In genomic region chr8:48865485-48865884, GRCm38 (mm10) we compare ENCODE assay signal across 23 mouse cellular contexts. TPM values are rescaled to one million over a fixed set of nuclear protein-coding genes. Genes with fewer than 3 reads are reported as not detected.
DNase-seq lines count a peak whose midpoint lies in the region; ATAC-seq and TF ChIP-seq lines count a peak whose summit lies in the region.
"Had no signal": no experiment of that assay in that cellular context is flagged by ENCODE, and none has a peak within 500 bp of the region (broad histone marks: within the 10 kb centered on the region; RNA-seq: fewer than 3 reads in every experiment).

No protein-coding gene starts in this region.

- DNase-seq in kidney, adult 2 months, result peak; percentile 67
- DNase-seq in kidney, adult 18-20 months, result no peak
- DNase-seq in intestine, embryonic 14.5 days (ENCODE audit: low spot score), result no peak
- no peak for DNase-seq in liver, embryonic 13.5 days
- no peak for DNase-seq in lung, postnatal 10 days
- DNase-seq in lung, postnatal 36 days, result no peak
- DNase-seq: adrenal gland, postnatal 10 days; cerebellum, adult 9-11 months; heart, postnatal 14 days; lung, adult 18-20 months; right cerebral cortex, postnatal 14 days; thymus, postnatal 14 days had no signal

- H3K4me1 ChIP-seq in kidney, adult 2 months (ENCODE audit: control insufficient read depth, insufficient read depth, low read length), result no peaks in the 10 kb centered on the region
- H3K4me1 ChIP-seq in intestine, embryonic 14.5 days (replicated peaks; ENCODE audit: control insufficient read depth, insufficient read depth, low read length), result no peaks in the 10 kb centered on the region
- no peaks in the 10 kb centered on the region for H3K4me1 ChIP-seq in liver, embryonic 13.5 days (replicated peaks)
- no peaks in the 10 kb centered on the region for H3K4me1 ChIP-seq in stomach, embryonic 15.5 days
- H3K4me1 ChIP-seq: embryonic facial prominence, embryonic 12.5 days; heart, embryonic 12.5 days; hindbrain, embryonic 13.5 days; midbrain, embryonic 15.5 days; neural tube, embryonic 15.5 days had no signal

- no peaks in the 10 kb centered on the region for H3K9me3 ChIP-seq in intestine, embryonic 14.5 days (ENCODE audit: control insufficient read depth, low read length)
- H3K9me3 ChIP-seq in liver, embryonic 13.5 days (replicated peaks), result no peaks in the 10 kb centered on the region
- no peaks in the 10 kb centered on the region for H3K9me3 ChIP-seq in stomach, embryonic 15.5 days
- H3K9me3 ChIP-seq: embryonic facial prominence, embryonic 12.5 days; heart, embryonic 12.5 days; hindbrain, embryonic 13.5 days; midbrain, embryonic 15.5 days; neural tube, embryonic 15.5 days had no signal

- no peak for TF ChIP-seq POLR2A in kidney, adult 2 months (IDR thresholded peaks at IDR 0.05; ENCODE audit: low read depth, low read length)

- TF ChIP-seq CTCF in kidney, adult 2 months (conservative IDR thresholded peaks at IDR 0.05; ENCODE audit: insufficient read depth, insufficient read length, low read depth, low read length), result no peak

- no peak overlapping the region for H3K4me2 ChIP-seq in intestine, embryonic 14.5 days (ENCODE audit: low read length)
- H3K4me2 ChIP-seq in liver, embryonic 13.5 days, result no peak overlapping the region
- no peak overlapping the region for H3K4me2 ChIP-seq in stomach, embryonic 15.5 days
- H3K4me2 ChIP-seq: embryonic facial prominence, embryonic 12.5 days; heart, embryonic 12.5 days; hindbrain, embryonic 13.5 days; midbrain, embryonic 15.5 days; neural tube, embryonic 15.5 days had no signal

- H3K4me3 ChIP-seq in kidney, adult 2 months (ENCODE audit: insufficient read depth, low read depth, low read length), result no peak overlapping the region
- no peak overlapping the region for H3K4me3 ChIP-seq in intestine, embryonic 14.5 days (ENCODE audit: low read depth, low read length)
- H3K4me3 ChIP-seq in liver, embryonic 13.5 days (replicated peaks), result no peak overlapping the region
- H3K4me3 ChIP-seq in stomach, embryonic 15.5 days (replicated peaks), result no peak overlapping the region
- H3K4me3 ChIP-seq: embryonic facial prominence, embryonic 12.5 days; erythroblast, embryonic 14.5 days; heart, embryonic 12.5 days; hindbrain, embryonic 13.5 days; midbrain, embryonic 15.5 days; neural tube, embryonic 15.5 days had no signal

- no peaks in the 10 kb centered on the region for H3K27me3 ChIP-seq in kidney, adult 2 months (replicated peaks; ENCODE audit: control insufficient read depth, insufficient read depth, low read length)
- no peaks in the 10 kb centered on the region for H3K27me3 ChIP-seq in intestine, embryonic 14.5 days (replicated peaks; ENCODE audit: control insufficient read depth, insufficient read depth, low read length)
- H3K27me3 ChIP-seq in liver, embryonic 13.5 days, result no peaks in the 10 kb centered on the region
- H3K27me3 ChIP-seq in stomach, embryonic 15.5 days (replicated peaks), result no peaks in the 10 kb centered on the region
- H3K27me3 ChIP-seq: embryonic facial prominence, embryonic 12.5 days; heart, embryonic 12.5 days; hindbrain, embryonic 13.5 days; midbrain, embryonic 15.5 days; neural tube, embryonic 15.5 days had no signal

- WGBS in kidney, adult 2 months, result 26% methylated on average over 4 of the region's 4 CpGs
- 71% methylated on average over 4 of the region's 4 CpGs for WGBS in intestine, embryonic 14.5 days
- 54% methylated on average over 4 of the region's 4 CpGs for WGBS in liver, embryonic 13.5 days (ENCODE audit: insufficient replicate concordance)
- 48% methylated on average over 4 of the region's 4 CpGs for WGBS in stomach, embryonic 15.5 days

- peak; percentile 70 for ATAC-seq in intestine, embryonic 14.5 days (replicated peaks; ENCODE audit: low FRiP score, low TSS enrichment, low read depth)
- ATAC-seq in liver, embryonic 13.5 days (ENCODE audit: low read depth), result peak; percentile 67
- ATAC-seq in stomach, embryonic 15.5 days (ENCODE audit: insufficient read depth, low FRiP score, low read depth), result peak; percentile 70
- ATAC-seq: activated CD4-positive, CD25-positive, alpha-beta regulatory T cell, adult 4 months; forebrain, embryonic 14.5 days; inflammation-experienced regulatory T-cells, adult 6 months; midbrain, embryonic 15.5 days had no signal

- H3K36me3 ChIP-seq in kidney, adult 2 months (ENCODE audit: control insufficient read depth, insufficient read depth, low read length), result no peaks in the 10 kb centered on the region
- H3K36me3 ChIP-seq in intestine, embryonic 14.5 days (ENCODE audit: control insufficient read depth, insufficient read depth, low read length), result no peaks in the 10 kb centered on the region
- H3K36me3 ChIP-seq in liver, embryonic 13.5 days, result no peaks in the 10 kb centered on the region
- no peaks in the 10 kb centered on the region for H3K36me3 ChIP-seq in stomach, embryonic 15.5 days
- H3K36me3 ChIP-seq: embryonic facial prominence, embryonic 12.5 days; G1E; heart, embryonic 12.5 days; hindbrain, embryonic 13.5 days; midbrain, embryonic 15.5 days; neural tube, embryonic 15.5 days had no signal

- H3K9ac ChIP-seq in intestine, embryonic 14.5 days (ENCODE audit: low read length), result no peak overlapping the region
- H3K9ac ChIP-seq in liver, embryonic 13.5 days, result no peak overlapping the region
- no peak overlapping the region for H3K9ac ChIP-seq in stomach, embryonic 15.5 days
- H3K9ac ChIP-seq: embryonic facial prominence, embryonic 12.5 days; heart, embryonic 12.5 days; hindbrain, embryonic 13.5 days; midbrain, embryonic 15.5 days; neural tube, embryonic 15.5 days had no signal

- no peak overlapping the region for H3K27ac ChIP-seq in kidney, adult 2 months (ENCODE audit: insufficient read depth, low read depth, low read length)
- H3K27ac ChIP-seq in intestine, embryonic 14.5 days (ENCODE audit: low read depth), result no peak overlapping the region
- no peak overlapping the region for H3K27ac ChIP-seq in liver, embryonic 13.5 days
- H3K27ac ChIP-seq in stomach, embryonic 15.5 days, result no peak overlapping the region
- H3K27ac ChIP-seq: embryonic facial prominence, embryonic 12.5 days; hindbrain, embryonic 13.5 days; midbrain, embryonic 15.5 days; neural tube, embryonic 15.5 days had no signal

RNA-seq across cellular contexts. Expression of gene Tenm3, which starts 21.7 kb away (rescaled TPM):
- polyA plus RNA-seq in kidney, adult 2 months (2012; rRNA removed), result 2.0 and 2.4 TPM in 2 replicates
- polyA plus RNA-seq in intestine, embryonic 14.5 days (2014; fragmentation: Nextera tagmentation; extraction: Ambion mirVana), result 31.2 and 32.1 TPM in 2 replicates
- polyA plus RNA-seq in liver, embryonic 13.5 days (2015; fragmentation: Nextera tagmentation; extraction: Ambion mirVana), result 2.6 and 3.3 TPM in 2 replicates
- polyA plus RNA-seq in stomach, embryonic 15.5 days (2015; fragmentation: Nextera tagmentation; extraction: Ambion mirVana), result 14.6 and 16.0 TPM in 2 replicates
- polyA plus RNA-seq: activated CD4-positive, CD25-positive, alpha-beta regulatory T cell, adult 4 months; inflammation-experienced regulatory T-cells, adult 6 months had no signal
